Mouse (Mus musculus) urinary bladder, postnatal 14 days (tissue): ENCODE measurements around the gene Cd151.

Experiments used
- DNase-seq: peaks from one replicate; pipeline ENCODE4 v3.0.0; 2021; ENCODE audit warnings: low spot score

Gene Cd151

GRCm38 (mm10) chr7:141472763-141473162 is 5.6 kb downstream of the Cd151 start:
- DNase-seq: no peak

GRCm38 (mm10) chr7:141474160-141474559 is 7.0 kb downstream of the Cd151 start:
- DNase-seq: no peak

GRCm38 (mm10) chr7:141475011-141475804 is 8.0 kb downstream of the Cd151 start, which contains the start of the genes Polr2l and Tspan4:
Gene Polr2l, minus strand, starts transcription at chr7:141475132.
Gene Tspan4, plus strand, starts transcription at chr7:141475240.
- peak; percentile 85 for DNase-seq

- DNase-seq: no peak
These were observed 8.6 kb downstream of the Cd151 start for GRCm38 (mm10) chr7:141475805-141476158.

- peak; percentile 86 for DNase-seq
These were observed 9.2 kb downstream of the Cd151 start for GRCm38 (mm10) chr7:141476226-141476980.

GRCm38 (mm10) chr7:141476981-141477370 is 9.8 kb downstream of the Cd151 start:
- no peak for DNase-seq

GRCm38 (mm10) chr7:141477578-141478269 is 10.5 kb downstream of the Cd151 start:
- no peak for DNase-seq

- no peak for DNase-seq
These were observed 11.1 kb downstream of the Cd151 start for GRCm38 (mm10) chr7:141478270-141478748.

GRCm38 (mm10) chr7:141480842-141481497 is 13.8 kb downstream of the Cd151 start:
- DNase-seq: peak; percentile 53

- no peak for DNase-seq
These were observed 14.6 kb downstream of the Cd151 start for GRCm38 (mm10) chr7:141481498-141482401.

- DNase-seq: no peak
These were observed 15.4 kb downstream of the Cd151 start for GRCm38 (mm10) chr7:141482531-141483024.

GRCm38 (mm10) chr7:141483114-141483653 is 16.0 kb downstream of the Cd151 start:
- no peak for DNase-seq

- no peak for DNase-seq
These were observed 17.3 kb downstream of the Cd151 start for GRCm38 (mm10) chr7:141484186-141485120.

GRCm38 (mm10) chr7:141485186-141485585 is 18.0 kb downstream of the Cd151 start:
- DNase-seq: no peak

- no peak for DNase-seq
These were observed 18.4 kb downstream of the Cd151 start for GRCm38 (mm10) chr7:141485606-141486005.

GRCm38 (mm10) chr7:141486239-141486638 is 19.0 kb downstream of the Cd151 start:
- no peak for DNase-seq

GRCm38 (mm10) chr7:141487141-141487540 is 19.9 kb downstream of the Cd151 start:
- no peak for DNase-seq

- DNase-seq: no peak
These were observed 24.0 kb downstream of the Cd151 start for GRCm38 (mm10) chr7:141491151-141491550.

GRCm38 (mm10) chr7:141492738-141493137 is 25.5 kb downstream of the Cd151 start:
- DNase-seq: no peak
